Mouse (Mus musculus) adrenal gland, adult 8-10 months (tissue): ENCODE measurements around the gene Tmem242. TPM values are rescaled to one million over a fixed set of nuclear protein-coding genes. Genes with fewer than 3 reads are reported as not detected.

Experiments used
- DNase-seq: peaks from one replicate; pipeline ENCODE4 v3.0.0; 2022
- microRNA-seq, 2 experiments: library from miRNA; unstranded; fragments of <30 nt; microRNA quantifications; one replicate each; pipeline ENCODE4 v1.2.0; 2022
- total RNA-seq, 4 experiments: library from RNA; stranded (reverse); gene quantifications; 2 replicates each; pipeline ENCODE4 v1.2.4; 2022

Gene Tmem242
- total RNA-seq, 4 experiments from 2014 or later: 118 to 126 (median 122) TPM

DNA sequence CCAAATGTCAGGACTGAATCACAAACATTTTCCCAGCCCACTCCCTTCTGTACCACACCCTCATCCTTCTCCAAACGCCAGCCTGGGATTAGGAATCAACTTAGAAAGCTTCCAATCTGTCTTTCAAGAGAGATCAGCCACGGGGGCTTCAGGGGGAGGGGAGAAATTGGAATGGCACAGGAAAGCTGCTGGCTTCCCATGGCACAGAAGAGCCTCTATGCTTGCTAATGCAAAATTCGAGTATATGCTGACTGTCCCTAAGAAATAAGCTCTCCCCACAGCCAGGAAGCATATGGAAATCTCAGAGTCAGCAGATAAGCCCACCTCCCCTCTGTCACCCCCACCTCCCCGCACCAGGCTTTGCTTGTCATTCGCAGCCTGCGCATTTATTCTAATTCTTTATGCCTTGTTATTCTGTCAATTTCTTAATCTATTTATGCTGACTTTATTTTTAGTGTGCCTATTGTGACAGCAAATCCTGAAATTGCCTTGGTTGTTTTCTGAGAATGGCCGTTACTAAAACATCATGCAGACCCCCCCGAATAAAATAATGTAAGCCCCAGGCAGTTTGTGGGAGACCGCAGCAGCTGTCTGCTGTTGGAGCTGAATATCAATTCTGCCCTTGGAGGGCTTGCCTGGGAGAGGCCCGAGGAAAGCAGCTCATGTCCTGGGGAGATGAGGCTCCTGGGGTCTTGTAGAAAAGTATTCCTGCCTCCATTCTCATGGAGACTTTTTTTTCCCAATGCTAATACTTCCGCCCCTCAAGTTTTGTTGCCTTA is 62.7 kb downstream of the Tmem242 start:
- DNase-seq: no peak

DNA sequence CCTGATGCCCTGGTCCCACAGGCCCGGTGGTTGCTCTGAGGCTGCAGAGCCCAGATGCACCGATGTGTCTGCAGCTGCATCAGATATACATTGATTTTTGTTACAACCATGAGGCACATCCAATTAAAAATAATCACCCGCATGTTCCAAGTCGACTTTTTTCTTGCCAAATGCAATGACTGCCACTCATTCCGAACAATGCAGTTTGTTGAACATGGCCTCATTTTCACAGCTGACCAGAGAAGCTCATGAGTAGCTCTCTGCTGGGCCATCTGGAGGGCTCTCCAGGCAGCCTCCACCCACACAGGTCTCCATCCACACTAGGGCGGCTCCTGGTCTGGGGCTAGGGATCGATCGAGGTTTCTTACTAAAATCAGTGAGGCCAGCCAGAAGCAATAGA is 67.1 kb downstream of the Tmem242 start:
- no peak for DNase-seq

DNA sequence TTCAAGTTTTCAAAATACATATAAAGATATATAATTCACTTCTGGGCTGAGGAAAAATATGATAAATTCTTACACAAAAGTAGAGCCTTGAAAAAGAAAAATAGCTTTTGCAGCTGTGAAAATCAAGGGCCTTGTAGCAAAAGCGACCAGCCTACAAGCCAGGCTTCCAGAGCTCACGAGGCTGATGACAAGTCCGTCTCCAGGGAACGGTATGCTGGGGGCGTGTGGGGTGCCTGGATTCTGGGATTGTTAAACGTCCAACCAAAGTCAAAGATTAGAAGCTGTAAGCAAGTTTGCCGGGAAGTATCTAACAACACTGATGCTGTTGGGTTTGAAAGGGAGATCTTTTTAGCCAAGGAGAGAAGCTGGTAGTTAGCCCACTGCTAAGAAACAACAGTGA is 68.5 kb downstream of the Tmem242 start:
- DNase-seq: no peak

DNA sequence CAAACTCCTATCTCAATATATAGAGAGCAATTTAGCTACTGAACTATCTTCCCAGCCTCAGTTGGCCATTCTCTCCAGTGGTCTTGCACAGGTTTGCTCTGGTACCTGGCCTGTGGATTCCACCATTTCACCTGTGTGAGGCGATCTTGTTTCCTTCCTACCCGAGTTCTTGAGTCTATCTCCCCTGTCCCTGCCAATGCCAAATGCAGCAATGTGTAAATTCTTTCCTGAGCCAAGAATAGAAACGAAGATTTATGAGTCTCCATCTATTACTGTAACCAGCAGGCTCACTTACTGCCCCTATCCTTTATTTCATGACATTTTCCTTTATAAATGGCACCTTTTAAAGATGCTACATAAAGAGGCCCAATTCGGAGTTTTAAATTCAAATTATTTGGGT is 69.0 kb downstream of the Tmem242 start:
- DNase-seq: no peak

DNA sequence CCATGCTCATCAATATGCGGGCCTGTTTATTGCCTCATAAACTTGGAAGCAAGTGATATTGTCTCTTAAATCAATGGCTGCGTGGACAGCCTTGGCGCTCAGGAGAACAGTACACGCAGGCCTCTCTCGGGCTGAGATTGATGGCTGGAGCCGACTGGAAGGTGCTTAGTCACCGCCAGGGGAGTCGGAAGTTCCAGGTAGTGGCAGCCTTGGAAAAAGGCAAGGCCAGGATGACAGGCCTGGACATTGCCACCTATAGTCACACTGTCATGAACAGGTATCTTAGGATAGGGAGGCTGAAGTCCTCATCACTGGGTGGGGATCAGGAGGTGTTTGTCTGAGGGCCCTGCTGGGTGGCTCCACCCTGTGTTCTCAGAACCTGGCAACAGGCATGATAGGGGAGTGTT is 74.1 kb downstream of the Tmem242 start:
- no peak for DNase-seq

Small RNA genes lying within 50 kb of the gene (microRNA-seq; reads per million reads assigned to microRNA genes)
- 0 reads per million in 2 experiments for gene Gm22475

Other genes starting within 250 kb of the Tmem242 start
- 1 to 10 TPM in 3 of 4 experiments, under 1 TPM in 1; 0.73 to 3.9 (median 1.8) TPM for gene Ldhal6b, start 21.5 kb downstream of the Tmem242 start, total RNA-seq
- 1 to 10 TPM; 3.9 to 7.1 (median 5.9) TPM for gene Zdhhc14, start 52.3 kb upstream of the Tmem242 start, total RNA-seq